Mouse (Mus musculus) hindbrain, postnatal 0 days (tissue): ENCODE data around the gene Smtnl2. TPM values are rescaled to one million over a fixed set of nuclear protein-coding genes. Genes with fewer than 3 reads are reported as not detected.
"Not testable (repeated sequence)": the region's sequence is repeated elsewhere in the genome, so short reads cannot be mapped to it uniquely, and the experiment has no call there.

Source experiments
- ATAC-seq: fragments of 200-750 bp; cut with Nextera tagmentation; 2 replicates; pipeline ENCODE4 v1.8.0; 2017; ENCODE audit warnings: mild to moderate bottlenecking, moderate TSS enrichment, moderate library complexity
- DNase-seq: peaks from one replicate; pipeline ENCODE4 v3.0.0-alpha.2; 2015; ENCODE audit warnings: low spot score
- H3K27ac ChIP-seq: fragments of 300-500 bp; sonication (generic); 2 replicates; pipeline ENCODE4 v1.5.1; 2014; ENCODE audit warnings: mild to moderate bottlenecking
- H3K27me3 ChIP-seq: fragments of 300-500 bp; sonication (generic); 2 replicates; pipeline ENCODE4 v1.6.1; 2014; ENCODE audit warnings: low read length, mixed read lengths; ENCODE audit not compliant: insufficient read depth
- H3K36me3 ChIP-seq: fragments of 300-500 bp; sonication (generic); 2 replicates; pipeline ENCODE4 v1.6.1; 2014; ENCODE audit warnings: low read length, mixed read lengths; ENCODE audit not compliant: insufficient read depth
- H3K4me1 ChIP-seq: fragments of 300-500 bp; sonication (generic); 2 replicates; pipeline ENCODE4 v1.6.1; 2014; ENCODE audit warnings: antibody characterized with exemption, low read length, mixed read lengths; ENCODE audit not compliant: insufficient read depth
- H3K4me2 ChIP-seq: fragments of 300-500 bp; sonication (generic); 2 replicates; pipeline ENCODE4 v1.6.1; 2014; ENCODE audit warnings: low read depth, mild to moderate bottlenecking, low read length, moderate library complexity, mixed read lengths
- H3K4me3 ChIP-seq: fragments of 300-500 bp; sonication (generic); 2 replicates; pipeline ENCODE4 v1.5.1; 2014; ENCODE audit warnings: low read length
- H3K9ac ChIP-seq: fragments of 300-500 bp; sonication (generic); replicated peaks from 2 replicates; pipeline ENCODE4 v1.6.1; 2014; ENCODE audit warnings: mild to moderate bottlenecking, low read length, moderate library complexity, mixed read lengths
- H3K9me3 ChIP-seq: fragments of 300-500 bp; sonication (generic); 2 replicates; pipeline ENCODE4 v1.6.1; 2016; ENCODE audit warnings: low read length, mixed read lengths
- CTCF ChIP-seq: IDR thresholded peaks from 2 replicates; pipeline ENCODE4 v1.5.1; 2016; ENCODE audit warnings: antibody characterized with exemption, control low read depth, low read depth
- WGBS: fragments of 180-500 bp; shearing (Covaris S2); extraction: QIAGEN DNeasy Blood & Tissue Kit; methylation state at CpG from one replicate; pipeline ENCODE4 v1.1.7; 2014; 5-methylcytosine and 5-hydroxymethylcytosine counted together
- microRNA-seq, 2 experiments: library from miRNA; unstranded; fragments of <30 nt; microRNA quantifications; one replicate each; pipeline ENCODE4; 2016
- polyA plus RNA-seq: library from polyadenylated mRNA; unstranded; fragments of >200 nt; fragmentation: Nextera tagmentation; extraction: Ambion mirVana; gene quantifications from 2 replicates; pipeline ENCODE4 v1.2.1, GENCODE M21; 2015
- total RNA-seq: library from RNA; depleted of rRNA; stranded (reverse); fragments of >200 nt; gene quantifications from 2 replicates; pipeline ENCODE4 v1.2.3, GENCODE M21; 2014; rRNA removed

Smtnl2 gene
- total and polyA plus RNA-seq, 2 experiments from 2014 or later = 9.7 to 19.1 TPM

DNA sequence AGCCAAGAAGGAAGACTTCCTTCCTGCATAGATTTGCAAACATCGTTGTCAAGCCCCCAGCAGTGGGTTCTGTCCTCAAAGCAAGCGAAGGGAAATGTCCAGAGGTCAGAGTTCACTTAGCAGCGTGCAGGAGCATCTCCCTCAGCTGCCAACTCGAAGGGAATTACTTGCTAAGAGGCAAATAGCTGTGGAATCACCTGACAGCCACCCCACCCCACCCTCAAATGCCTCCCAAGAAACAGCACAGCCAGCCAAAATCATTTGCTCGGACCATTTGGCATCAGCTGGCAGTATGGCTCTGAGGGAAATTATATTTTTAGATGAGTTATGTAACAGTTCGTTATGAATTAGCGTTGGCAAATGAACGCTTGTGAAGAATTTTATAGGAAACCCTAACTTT lies 62.5 kb downstream of the Smtnl2 start:
- Histone ChIP-seq H3K4me2 (no peak overlapping the region), H3K27me3 (no peaks in the 10 kb centered on the region), H3K4me1 (no peaks in the 10 kb centered on the region), H3K4me3 (no peak overlapping the region), H3K27ac (no peak overlapping the region), H3K9ac (no peak overlapping the region), H3K9me3 (no peaks in the 10 kb centered on the region), H3K36me3 (no peaks in the 10 kb centered on the region)
- no peak for ATAC-seq
- no peak for TF ChIP-seq CTCF
- DNase-seq = no peak
- WGBS = 51% methylated on average over 8 of the region's 8 CpGs

DNA sequence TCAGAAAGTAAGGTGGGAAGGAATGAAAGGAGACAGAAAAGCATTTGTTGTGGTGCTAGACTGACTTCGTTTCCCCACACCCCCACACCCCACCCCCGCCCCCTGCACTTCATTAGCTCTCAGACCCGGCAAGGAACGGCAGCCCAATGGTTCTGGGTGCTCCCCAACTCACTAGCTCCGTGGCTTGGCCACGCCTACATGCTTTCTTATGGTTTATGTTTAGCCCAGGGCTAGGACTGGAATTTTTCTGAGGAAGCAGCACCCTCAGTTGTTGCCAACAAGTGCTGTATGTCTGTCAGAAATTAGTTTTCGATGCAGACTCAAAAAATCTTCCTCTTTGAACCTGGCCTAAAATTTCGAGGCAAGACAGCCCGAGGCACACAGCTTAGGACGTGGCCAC lies 63.0 kb downstream of the Smtnl2 start:
- WGBS = 67% methylated on average over 10 of the region's 10 CpGs
- no peak for ATAC-seq
- Histone ChIP-seq H3K9ac (no peak overlapping the region), H3K4me1 (no peaks in the 10 kb centered on the region), H3K9me3 (no peaks in the 10 kb centered on the region), H3K4me2 (no peak overlapping the region), H3K27ac (no peak overlapping the region), H3K36me3 (no peaks in the 10 kb centered on the region), H3K27me3 (no peaks in the 10 kb centered on the region), H3K4me3 (no peak overlapping the region)
- DNase-seq = no peak
- TF ChIP-seq CTCF = no peak

DNA sequence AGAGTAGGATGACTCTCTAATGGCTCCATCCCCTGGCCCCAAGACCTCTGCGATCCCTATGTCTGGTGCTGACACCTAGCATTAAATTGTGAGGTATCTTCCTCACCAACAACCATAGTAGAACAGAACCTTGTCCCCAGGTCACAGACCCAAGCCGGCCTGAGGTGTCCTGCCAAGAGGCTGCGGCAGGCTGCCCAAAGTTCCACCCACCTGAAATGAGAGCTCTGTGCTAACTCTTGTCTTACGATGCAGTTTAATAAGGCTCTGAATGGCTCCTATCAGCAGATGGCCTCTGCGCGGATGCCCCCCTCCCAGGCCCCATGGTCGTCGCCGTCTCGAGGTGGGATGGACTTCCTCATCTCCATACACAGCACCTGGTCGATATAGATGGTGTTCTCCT lies 67.0 kb downstream of the Smtnl2 start:
- no peaks in the 10 kb centered on the region for H3K27me3 ChIP-seq
- no peaks in the 10 kb centered on the region for H3K4me1 ChIP-seq
- H3K9me3 ChIP-seq = no peaks in the 10 kb centered on the region
- ATAC-seq (no peak), DNase-seq (no peak)
- H3K27ac ChIP-seq = no peak overlapping the region
- no peak overlapping the region for H3K9ac ChIP-seq
- no peak overlapping the region for H3K4me3 ChIP-seq
- TF ChIP-seq CTCF = no peak
- H3K36me3 ChIP-seq = no peaks in the 10 kb centered on the region
- H3K4me2 ChIP-seq = no peak overlapping the region
- 91% methylated on average over 11 of the region's 11 CpGs for WGBS

DNA sequence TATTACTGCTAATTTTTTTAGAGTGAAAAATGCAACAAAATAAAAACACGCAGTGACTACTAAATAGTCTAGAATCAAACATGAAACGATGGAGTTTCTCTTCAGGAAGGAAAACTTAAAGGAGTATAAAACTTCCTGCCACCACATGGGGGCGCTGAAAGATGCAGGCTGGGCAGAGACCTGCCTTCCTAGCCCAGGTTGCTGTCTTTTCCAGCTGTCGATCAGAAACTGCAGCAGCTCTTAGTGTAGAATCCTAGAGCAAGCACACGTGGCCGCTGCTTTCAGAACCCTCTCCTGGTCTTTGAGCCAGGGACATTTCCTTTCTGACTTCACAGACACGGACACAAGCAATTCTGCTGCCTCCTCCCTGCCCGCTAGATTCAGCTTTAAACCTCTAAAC lies 67.6 kb downstream of the Smtnl2 start:
- no peaks in the 10 kb centered on the region for H3K27me3 ChIP-seq

DNA sequence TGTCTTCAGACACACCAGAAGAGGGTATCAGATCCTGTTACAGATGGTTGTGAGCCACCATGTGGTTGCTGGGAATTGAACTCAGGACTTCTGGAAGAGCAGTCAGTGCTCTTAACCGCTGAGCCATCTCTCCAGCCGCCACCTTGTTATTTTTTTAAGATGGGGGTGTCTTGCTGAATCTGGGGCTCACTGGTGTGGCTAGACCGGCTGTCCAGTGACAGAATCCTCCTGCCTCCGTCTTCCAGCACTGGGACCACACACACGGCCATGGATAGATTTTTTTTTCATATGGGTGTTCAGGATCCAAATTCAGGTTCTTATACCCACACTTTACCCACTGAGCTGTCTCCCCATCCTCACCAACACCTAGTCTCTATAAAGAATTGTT lies 68.3 kb downstream of the Smtnl2 start:
- H3K27ac ChIP-seq, H3K4me2 ChIP-seq, DNase-seq, H3K9ac ChIP-seq, H3K4me3 ChIP-seq, H3K36me3 ChIP-seq, ATAC-seq, H3K27me3 ChIP-seq, H3K9me3 ChIP-seq, H3K4me1 ChIP-seq: not testable (repeated sequence)
- WGBS = 89% methylated on average over 5 of the region's 5 CpGs

More for the DNA sequence above, 67.6 kb downstream of the Smtnl2 start:
- Histone ChIP-seq H3K27ac (no peak overlapping the region), H3K9ac (no peak overlapping the region), H3K4me1 (no peaks in the 10 kb centered on the region), H3K4me2 (no peak overlapping the region), H3K9me3 (no peaks in the 10 kb centered on the region), H3K4me3 (no peak overlapping the region), H3K36me3 (no peaks in the 10 kb centered on the region)
- 33% methylated on average over 8 of the region's 8 CpGs for WGBS
- DNase-seq (peak; percentile 83), ATAC-seq (no peak)
- peak; percentile 78 for TF ChIP-seq CTCF

DNA sequence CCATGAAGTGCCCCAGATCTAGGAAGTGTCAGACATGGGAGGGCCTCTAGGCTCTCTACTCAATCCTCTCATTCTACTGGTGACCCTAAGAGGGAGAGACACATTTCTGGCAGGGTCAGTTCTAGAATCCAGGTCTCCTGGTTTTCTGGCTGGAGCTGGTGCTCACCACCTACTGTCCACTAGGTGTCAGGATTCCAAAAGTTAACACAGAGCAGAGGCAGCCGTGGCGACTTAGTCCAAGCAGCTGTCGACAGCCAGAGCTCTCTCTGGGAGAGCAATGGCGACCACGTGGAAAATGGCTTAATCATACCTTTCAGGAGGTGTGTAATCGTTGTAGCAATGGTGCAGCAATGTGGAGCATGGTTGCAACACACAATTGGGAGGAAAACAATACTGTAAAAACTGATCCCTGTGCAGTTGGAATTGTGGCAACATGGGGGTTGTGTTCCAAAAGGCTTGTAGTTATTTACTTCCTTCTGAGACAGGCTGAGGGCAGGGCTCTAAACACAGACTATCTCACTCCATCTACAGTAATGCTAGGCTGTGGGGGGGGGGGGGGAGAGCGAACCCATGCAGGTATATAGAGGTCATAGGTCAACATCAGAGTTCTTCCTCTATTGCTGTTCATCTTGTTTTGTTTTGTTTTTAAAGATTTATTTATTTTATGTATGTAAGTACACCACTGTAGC lies 68.8 kb downstream of the Smtnl2 start:
- Histone ChIP-seq H3K9me3 (no peaks in the 10 kb centered on the region), H3K4me2 (peak overlapping the region; percentile 31; the same call in 1 of the 2 replicates), H3K36me3 (no peaks in the 10 kb centered on the region), H3K27me3 (no peaks in the 10 kb centered on the region), H3K27ac (no peak overlapping the region), H3K9ac (no peak overlapping the region), H3K4me1 (no peaks in the 10 kb centered on the region), H3K4me3 (no peak overlapping the region)
- TF ChIP-seq CTCF = peak; percentile 87
- ATAC-seq (peak; percentile 76), DNase-seq (peak; percentile 89)
- 9% methylated on average over 7 of the region's 7 CpGs for WGBS

DNA sequence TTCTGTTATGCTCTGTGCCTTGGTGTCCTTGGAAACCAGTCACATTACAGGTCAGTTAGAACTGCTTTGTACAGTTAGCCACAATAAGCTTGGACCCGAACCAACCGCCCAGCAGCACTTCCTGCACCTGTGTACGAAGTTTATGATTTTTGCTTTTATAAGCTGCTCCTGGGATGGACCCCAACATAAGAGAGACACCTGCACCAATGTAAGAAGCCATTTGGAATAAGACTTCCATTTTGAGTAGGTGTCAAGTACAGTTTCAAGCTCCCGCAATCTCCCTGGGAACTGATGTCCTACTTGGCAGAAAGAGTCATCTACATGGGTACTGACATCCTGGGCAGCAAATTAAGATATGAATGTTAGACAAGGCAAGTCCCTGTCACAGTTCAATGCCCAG lies 71.8 kb downstream of the Smtnl2 start:
- Histone ChIP-seq H3K4me1 (no peaks in the 10 kb centered on the region), H3K36me3 (no peaks in the 10 kb centered on the region), H3K9me3 (no peaks in the 10 kb centered on the region), H3K4me3 (no peak overlapping the region), H3K4me2 (no peak overlapping the region), H3K27me3 (no peaks in the 10 kb centered on the region), H3K27ac (no peak overlapping the region), H3K9ac (no peak overlapping the region)
- WGBS = 53% methylated on average over 4 of the region's 4 CpGs
- TF ChIP-seq CTCF = no peak
- no peak for ATAC-seq
- DNase-seq = no peak

Small RNAs within 50 kb of the gene (microRNA-seq; reads per million reads assigned to microRNA genes)
- gene Mir6338 = 0 reads per million in 2 experiments

Other genes with a start within 250 kb of the Smtnl2 start
- gene Gm43951, start 204.9 kb downstream of the Smtnl2 start, total RNA-seq = 1.7 and 1.8 TPM in 2 replicates
- 1.2 and 1.4 TPM in 2 replicates for gene Gm43951, start 204.9 kb downstream of the Smtnl2 start, polyA plus RNA-seq
- 12.0 and 14.4 TPM in 2 replicates for gene 4933427D14Rik, start 204.3 kb downstream of the Smtnl2 start, total RNA-seq
- gene 4933427D14Rik, start 204.3 kb downstream of the Smtnl2 start, polyA plus RNA-seq = 17.0 and 17.2 TPM in 2 replicates
- gene Txndc17, start 204.2 kb downstream of the Smtnl2 start, total RNA-seq = 46.6 and 51.2 TPM in 2 replicates
- 161 and 162 TPM in 2 replicates for gene Txndc17, start 204.2 kb downstream of the Smtnl2 start, polyA plus RNA-seq
- gene Med31, start 196.1 kb downstream of the Smtnl2 start, total RNA-seq = 11.0 and 20.3 TPM in 2 replicates
- 39.5 and 44.5 TPM in 2 replicates for gene Med31, start 196.1 kb downstream of the Smtnl2 start, polyA plus RNA-seq
- 5.7 and 8.1 TPM in 2 replicates for gene Slc13a5, start 144.5 kb downstream of the Smtnl2 start, total RNA-seq
- gene Slc13a5, start 144.5 kb downstream of the Smtnl2 start, polyA plus RNA-seq = 6.8 and 7.5 TPM in 2 replicates
- 0.47 and 4.5 TPM in 2 replicates for gene Xaf1, start 110.1 kb downstream of the Smtnl2 start, total RNA-seq
- gene Xaf1, start 110.1 kb downstream of the Smtnl2 start, polyA plus RNA-seq = 5.5 and 10.0 TPM in 2 replicates
- 0.42 TPM in 1 of 2 replicates, not detected in the other for gene Fbxo39, start 97.3 kb downstream of the Smtnl2 start, total RNA-seq
- not detected in 2 replicates for gene Fbxo39, start 97.3 kb downstream of the Smtnl2 start, polyA plus RNA-seq
- gene Tekt1, start 49.3 kb downstream of the Smtnl2 start, total RNA-seq = 2.3 and 5.1 TPM in 2 replicates
- gene Tekt1, start 49.3 kb downstream of the Smtnl2 start, polyA plus RNA-seq = 8.3 and 9.0 TPM in 2 replicates
- not detected in 2 replicates for gene Ggt6, start 23.8 kb upstream of the Smtnl2 start, total RNA-seq
- not detected in 2 replicates for gene Ggt6, start 23.8 kb upstream of the Smtnl2 start, polyA plus RNA-seq
- gene Mybbp1a, start 29.6 kb upstream of the Smtnl2 start, total RNA-seq = 28.0 and 36.1 TPM in 2 replicates
- gene Mybbp1a, start 29.6 kb upstream of the Smtnl2 start, polyA plus RNA-seq = 61.5 and 68.7 TPM in 2 replicates
- gene Spns2, start 78.2 kb upstream of the Smtnl2 start, total RNA-seq = 58.5 and 66.0 TPM in 2 replicates
- gene Spns2, start 78.2 kb upstream of the Smtnl2 start, polyA plus RNA-seq = 7.0 and 7.2 TPM in 2 replicates
- gene Spns3, start 138.8 kb upstream of the Smtnl2 start, total RNA-seq = 0.10 TPM in 1 of 2 replicates, not detected in the other
- gene Spns3, start 138.8 kb upstream of the Smtnl2 start, polyA plus RNA-seq = 0.13 and 0.25 TPM in 2 replicates
- 32.0 and 40.1 TPM in 2 replicates for gene Ube2g1, start 195.6 kb upstream of the Smtnl2 start, total RNA-seq
- 65.4 and 68.1 TPM in 2 replicates for gene Ube2g1, start 195.6 kb upstream of the Smtnl2 start, polyA plus RNA-seq